Mouse (Mus musculus) heart, adult 2 months (tissue): ENCODE results near the gene Rapgef3. TPM values are rescaled to one million over a fixed set of nuclear protein-coding genes. Genes with fewer than 3 reads are reported as not detected.

Source experiments
- DNase-seq, 2 experiments: peaks; one replicate each; pipeline ENCODE4 v3.0.0; 2021
- H3K27ac ChIP-seq: fragments of 200-600 bp; 2 replicates; pipeline ENCODE4 v1.8.1; 2022
- H3K27me3 ChIP-seq: fragments of 200-500 bp; 2 replicates; pipeline ENCODE4 v1.6.1; 2012; ENCODE audit warnings: mild to moderate bottlenecking, low read length, inconsistent platforms, mixed read lengths; ENCODE audit not compliant: control insufficient read depth, insufficient read depth
- H3K36me3 ChIP-seq: fragments of 200-500 bp; 2 replicates; pipeline ENCODE4 v1.6.1; 2012; ENCODE audit warnings: low read length, inconsistent platforms; ENCODE audit not compliant: control insufficient read depth, insufficient read depth
- H3K4me1 ChIP-seq: fragments of 200-500 bp; 2 replicates; pipeline ENCODE4 v1.6.1; 2011; ENCODE audit warnings: low read length; ENCODE audit not compliant: control insufficient read depth, insufficient read depth
- H3K4me3 ChIP-seq: fragments of 200-600 bp; 2 replicates; pipeline ENCODE4 v1.8.1; 2022
- H3K79me2 ChIP-seq: fragments of 200-500 bp; replicated peaks from 2 replicates; pipeline ENCODE4 v1.6.1; 2012; ENCODE audit warnings: mild to moderate bottlenecking, inconsistent platforms, low read length, moderate library complexity, mixed read lengths; ENCODE audit not compliant: control insufficient read depth, insufficient read depth
- H3K9ac ChIP-seq: fragments of 200-500 bp; 2 replicates; pipeline ENCODE4 v1.6.1; 2012; ENCODE audit warnings: low read depth, mild to moderate bottlenecking, control low read depth, inconsistent platforms, low read length, mixed read lengths
- CTCF ChIP-seq: fragments of 200-600 bp; IDR thresholded peaks from 2 replicates; pipeline ENCODE4 v1.8.1; 2022; ENCODE audit warnings: antibody characterized with exemption, mild to moderate bottlenecking, moderate library complexity
- EP300 ChIP-seq: fragments of 200-500 bp; IDR thresholded peaks from 2 replicates; pipeline ENCODE4 v1.6.1; 2011; ENCODE audit warnings: low read depth, low read length, control low read depth; ENCODE audit not compliant: insufficient read depth
- POLR2A ChIP-seq: fragments of 200-500 bp; IDR thresholded peaks from 2 replicates; pipeline ENCODE4 v1.6.1; 2011; ENCODE audit warnings: mild to moderate bottlenecking, low read depth, low read length, control low read depth; ENCODE audit not compliant: insufficient read depth
- WGBS: fragments of 180-500 bp; shearing (Covaris S2); methylation state at CpG from one replicate; pipeline ENCODE4 v1.1.7; 2018; 5-methylcytosine and 5-hydroxymethylcytosine counted together
- intact Hi-C: fragments of 180-260 bp; cut with DNase I; formaldehyde crosslinking; loops from one replicate; pipeline ENCODE4 v1.15.1; 2025
- polyA plus RNA-seq: library from polyadenylated mRNA; depleted of rRNA; stranded (reverse); fragments of >200 nt; gene quantifications from 2 replicates; pipeline ENCODE4 v1.2.3, GENCODE M21; 2012
- total RNA-seq, 2 experiments: library from RNA; stranded (reverse); gene quantifications; 2 replicates each; pipeline ENCODE4 v1.2.3; 2021

The Rapgef3 gene
- total and polyA plus RNA-seq, 3 experiments = 21.5 to 44.4 (median 27.9) TPM

DNA sequence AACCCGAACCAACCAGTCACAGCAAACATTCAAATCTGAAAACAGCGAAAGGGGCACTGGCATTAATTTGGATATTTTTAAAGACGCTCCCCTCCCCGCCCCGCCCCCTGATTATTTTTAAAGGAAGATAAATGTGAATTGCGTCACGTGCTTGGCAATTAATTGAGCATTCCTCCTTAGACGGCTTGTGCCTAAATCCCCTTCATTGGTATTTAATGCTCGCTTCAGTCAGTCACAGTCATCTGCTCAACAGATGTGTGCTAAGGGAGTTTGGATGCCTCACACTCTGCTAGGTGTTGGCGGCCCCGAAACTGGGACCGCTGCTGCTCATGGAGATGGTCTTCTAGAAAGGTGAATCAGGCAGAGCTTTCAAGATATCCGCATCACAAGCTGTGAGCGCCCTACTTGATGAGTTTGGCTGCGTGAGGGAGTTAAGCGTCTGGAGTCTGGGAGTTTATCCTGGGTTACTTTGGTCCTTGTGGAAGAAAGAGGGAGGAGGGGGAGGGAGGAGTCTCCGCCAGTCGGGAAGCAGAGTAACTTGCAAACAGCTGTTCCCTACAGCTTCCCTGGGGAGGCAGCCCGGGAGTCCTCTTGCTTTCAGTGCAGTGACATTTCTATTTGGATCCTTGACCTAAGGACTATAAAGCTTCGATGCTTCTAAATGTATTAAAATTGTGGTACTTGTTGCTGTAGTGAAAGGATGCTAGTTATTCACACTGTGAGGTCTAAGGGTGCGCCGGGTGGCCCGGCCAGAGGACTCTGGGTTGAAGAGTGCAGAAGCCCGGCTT, 14.4 kb upstream of the Rapgef3 start:
- Histone ChIP-seq H3K27ac (peak overlapping the region; percentile 63), H3K9ac (peak overlapping the region; percentile 73), H3K79me2 (no peaks in the 10 kb centered on the region), H3K4me3 (peak overlapping the region; percentile 3; the same call in 1 of the 2 replicates), H3K36me3 (no peaks in the 10 kb centered on the region), H3K4me1 (peaks cover 24% of the 10 kb centered on the region), H3K27me3 (no peaks in the 10 kb centered on the region)
- peak in 1 of 2 experiments; percentile 72 for DNase-seq
- TF ChIP-seq EP300 (no peak), POLR2A (peak; percentile 39; the same call in 1 of the 2 replicates), CTCF (no peak)
- intact Hi-C loops = loop anchor here (1.0 to 5.0 kb wide), 3 partner anchors 64 to 170 kb away; no protein-coding TSS in a partner anchor
- WGBS = 18% methylated on average over 24 of the region's 24 CpGs

DNA sequence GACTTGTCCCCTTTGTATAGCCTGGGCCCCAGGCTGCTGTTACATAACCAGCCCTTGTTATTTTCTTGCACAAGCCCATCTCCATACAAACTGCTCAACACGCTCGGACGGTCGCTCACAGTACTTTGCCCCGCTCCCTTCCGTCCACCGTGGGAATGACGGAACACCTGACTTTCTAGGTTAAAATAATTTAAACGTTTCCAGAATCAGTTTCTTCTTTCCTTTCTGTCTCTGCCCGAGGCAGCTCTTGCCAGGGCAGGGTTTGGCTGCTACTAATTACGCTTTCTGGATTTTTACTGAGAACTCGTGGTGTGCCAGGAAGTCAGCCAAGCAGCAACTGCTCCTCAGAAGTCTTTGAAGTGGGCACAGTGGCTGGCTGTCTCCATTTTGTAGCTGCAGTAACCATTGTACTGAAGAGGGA, 12.8 kb upstream of the Rapgef3 start:
- no peak overlapping the region for H3K4me3 ChIP-seq
- H3K36me3 ChIP-seq = no peaks in the 10 kb centered on the region
- intact Hi-C loops = loop anchor here (5.0 kb wide), 2 partner anchors 113 to 172 kb away; no protein-coding TSS in a partner anchor
- DNase-seq = no peak
- peaks cover 17% of the 10 kb centered on the region for H3K4me1 ChIP-seq
- no peaks in the 10 kb centered on the region for H3K79me2 ChIP-seq
- no peaks in the 10 kb centered on the region for H3K27me3 ChIP-seq
- H3K9ac ChIP-seq = no peak overlapping the region
- 80% methylated on average over 12 of the region's 12 CpGs for WGBS
- H3K27ac ChIP-seq = no peak overlapping the region
- no peak for TF ChIP-seq POLR2A
- TF ChIP-seq EP300 = no peak
- no peak for TF ChIP-seq CTCF

DNA sequence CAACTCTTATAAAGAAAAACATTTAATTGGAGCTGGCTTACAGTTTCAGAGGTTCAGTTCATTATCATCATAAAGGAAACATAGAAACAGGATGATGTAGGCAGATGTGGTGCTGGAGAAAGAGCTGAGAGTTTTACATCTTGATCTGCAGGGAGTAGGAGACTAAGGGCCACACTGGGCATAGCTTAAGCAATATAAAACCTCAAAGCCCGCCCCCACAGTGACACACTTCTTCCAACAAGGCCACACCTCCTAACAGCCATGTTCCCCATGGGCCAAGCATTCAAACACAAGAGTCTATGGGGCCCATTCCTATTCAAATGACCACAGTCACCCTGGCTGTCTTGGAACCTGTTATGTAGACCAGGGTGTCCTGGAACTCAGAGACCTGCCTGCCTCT, 11.8 kb upstream of the Rapgef3 start:
- DNase-seq = no peak
- Histone ChIP-seq H3K79me2 (no peaks in the 10 kb centered on the region), H3K9ac (no peak overlapping the region), H3K27ac (no peak overlapping the region), H3K27me3 (no peaks in the 10 kb centered on the region), H3K4me3 (no peak overlapping the region), H3K36me3 (no peaks in the 10 kb centered on the region), H3K4me1 (peaks cover 14% of the 10 kb centered on the region)
- TF ChIP-seq POLR2A = no peak
- no peak for TF ChIP-seq EP300
- no peak for TF ChIP-seq CTCF
- intact Hi-C loops = no loop called here
- 100% methylated on average over 1 of the region's 1 CpGs for WGBS

DNA sequence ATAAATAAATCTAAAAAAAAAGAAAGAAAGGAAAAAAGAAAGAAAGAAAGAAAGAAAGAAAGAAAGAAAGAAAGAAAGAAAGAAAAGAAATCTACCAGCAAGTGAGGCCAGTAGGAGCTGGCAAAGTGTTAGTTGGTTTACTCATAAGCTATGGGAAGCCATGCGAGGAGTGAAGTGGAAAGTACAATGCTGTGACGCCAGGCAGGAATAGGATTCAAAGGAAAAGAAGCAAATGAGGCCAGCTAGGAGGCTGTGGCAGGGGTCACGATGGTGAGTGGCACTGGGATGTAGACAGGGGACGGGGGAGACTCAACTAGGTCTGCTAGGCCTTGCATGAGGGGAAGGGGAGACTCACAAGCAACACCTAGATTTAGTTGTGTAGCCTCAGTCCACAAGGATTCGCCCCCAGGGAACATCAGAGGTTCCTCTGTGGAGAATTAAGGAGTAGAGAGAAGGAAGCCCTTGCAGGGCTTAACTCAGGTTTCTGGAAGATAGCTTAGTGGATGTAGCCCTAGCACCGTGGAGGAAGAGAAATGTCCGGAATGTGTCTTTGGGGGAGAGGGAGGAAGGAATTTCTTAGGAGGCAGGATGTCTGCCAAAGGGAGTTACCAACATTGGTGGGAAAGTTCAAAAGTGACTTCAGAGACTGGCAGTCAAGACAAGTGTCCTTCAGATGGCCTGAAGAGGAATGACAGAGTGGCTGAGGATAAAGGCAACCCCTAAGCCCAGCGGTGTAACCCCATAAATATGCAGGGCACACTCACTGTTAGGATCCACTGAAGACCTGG, 10.7 kb upstream of the Rapgef3 start, which contains the start of gene Slc48a1:
TSS of gene Slc48a1 (plus strand) at position 210 of the 788 bp plus-strand sequence.
- H3K36me3 ChIP-seq = no peaks in the 10 kb centered on the region
- TF ChIP-seq POLR2A (no peak), EP300 (no peak), CTCF (no peak)
- H3K27me3 ChIP-seq = no peaks in the 10 kb centered on the region
- peaks cover 20% of the 10 kb centered on the region for H3K4me1 ChIP-seq
- peak within 1 kb of the TSS; percentile 62 for H3K27ac ChIP-seq
- no peak within 1 kb of the TSS for H3K4me3 ChIP-seq
- DNase-seq = no peak
- H3K9ac ChIP-seq = no peak within 1 kb of the TSS
- no peaks in the 10 kb centered on the region for H3K79me2 ChIP-seq
- 48% methylated on average over 8 of the region's 8 CpGs for WGBS
- intact Hi-C loops = no loop called here

DNA sequence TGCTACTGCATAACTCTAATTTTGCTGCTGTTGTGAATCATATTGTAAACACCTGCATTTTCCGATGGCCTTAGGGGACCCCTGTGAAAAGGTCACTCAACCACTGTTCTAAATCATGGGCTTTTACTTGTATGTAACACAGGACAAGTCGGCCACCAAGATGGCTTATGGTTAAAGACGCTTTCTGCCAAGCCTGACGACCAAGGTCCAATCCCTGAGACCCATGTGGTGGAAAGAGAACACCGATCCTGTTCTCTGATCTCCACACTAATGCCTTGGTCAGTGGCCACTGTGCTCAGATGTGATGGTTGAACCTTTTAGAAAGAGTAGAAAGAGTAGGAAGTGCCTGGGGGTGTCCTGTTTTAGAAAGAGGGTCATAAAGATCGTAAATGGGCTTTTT, 9.1 kb upstream of the Rapgef3 start:
- no peak for DNase-seq
- Histone ChIP-seq H3K79me2 (no peaks in the 10 kb centered on the region), H3K36me3 (no peaks in the 10 kb centered on the region), H3K4me1 (peaks cover 24% of the 10 kb centered on the region), H3K27ac (no peak overlapping the region), H3K9ac (no peak overlapping the region), H3K27me3 (no peaks in the 10 kb centered on the region), H3K4me3 (no peak overlapping the region)
- intact Hi-C loops = loop anchor here (1.0 to 2.0 kb wide), 2 partner anchors 26 to 59 kb away; no protein-coding TSS in a partner anchor
- TF ChIP-seq EP300 = no peak
- no peak for TF ChIP-seq CTCF
- no peak for TF ChIP-seq POLR2A
- WGBS = 79% methylated on average over 6 of the region's 6 CpGs
